Mouse (Mus musculus): ENCODE measurements around the gene Nploc4. TPM values are rescaled to one million over a fixed set of nuclear protein-coding genes. Genes with fewer than 3 reads are reported as not detected.

Nploc4 gene
- 20.5 TPM for polyA plus RNA-seq (2014; fragmentation: Illumina TruSeq; extraction: RNeasy Lipid Tissue Mini Kit (QIAGEN cat#74804); ENCODE audit: low read depth, low replicate concordance)

GRCm38 (mm10) chr11:120437152-120437856 is at the start of gene Nploc4:
Gene Nploc4 (minus strand): TSS chr11:120437708.

GRCm38 (mm10) chr11:120484265-120484981 is 46.9 kb upstream of the Nploc4 start, which contains the start of gene Mrpl12:
Gene Mrpl12 (plus strand): TSS chr11:120484613.

GRCm38 (mm10) chr11:120467051-120467735 is 29.7 kb upstream of the Nploc4 start, which contains the start of gene Arl16:
Gene Arl16 (minus strand): TSS chr11:120467607.

GRCm38 (mm10) chr11:120457772-120458751 is 20.6 kb upstream of the Nploc4 start, which contains the start of the genes Oxld1 and Ccdc137:
Gene Oxld1 (minus strand): TSS chr11:120458068.
Gene Ccdc137 (plus strand): TSS chr11:120458115.

GRCm38 (mm10) chr11:120453306-120453705 is 15.8 kb upstream of the Nploc4 start, which contains the start of gene Pde6g:
Gene Pde6g (minus strand): TSS chr11:120453500.

GRCm38 (mm10) chr11:120442344-120442743 is 4.8 kb upstream of the Nploc4 start, which contains the start of gene Tspan10:
Gene Tspan10 (plus strand): TSS chr11:120442644.

GRCm38 (mm10) chr11:120378611-120379540 is 58.6 kb downstream of the Nploc4 start, which contains the start of gene Faap100:
Gene Faap100 (minus strand): TSS chr11:120378764.

GRCm38 (mm10) chr11:120361295-120361694 is 76.2 kb downstream of the Nploc4 start, which contains the start of gene Fscn2:
Gene Fscn2 (plus strand): TSS chr11:120361534.

GRCm38 (mm10) chr11:120347791-120348683 is 89.5 kb downstream of the Nploc4 start, which contains the start of gene Actg1:
Gene Actg1 (minus strand): TSS chr11:120348542.

Other genes with a start within 250 kb of the Nploc4 start
- 0.66 TPM for gene Bahcc1, start 204.8 kb downstream of the Nploc4 start, polyA plus RNA-seq (2014; fragmentation: Illumina TruSeq; extraction: RNeasy Lipid Tissue Mini Kit (QIAGEN cat#74804); ENCODE audit: low read depth, low replicate concordance)
- 121 TPM for gene Actg1, start 89.2 kb downstream of the Nploc4 start, polyA plus RNA-seq (2014; fragmentation: Illumina TruSeq; extraction: RNeasy Lipid Tissue Mini Kit (QIAGEN cat#74804); ENCODE audit: low read depth, low replicate concordance)
- gene Fscn2, start 76.2 kb downstream of the Nploc4 start, polyA plus RNA-seq (2014; fragmentation: Illumina TruSeq; extraction: RNeasy Lipid Tissue Mini Kit (QIAGEN cat#74804); ENCODE audit: low read depth, low replicate concordance): not detected
- not detected for gene Faap100, start 58.9 kb downstream of the Nploc4 start, polyA plus RNA-seq (2014; fragmentation: Illumina TruSeq; extraction: RNeasy Lipid Tissue Mini Kit (QIAGEN cat#74804); ENCODE audit: low read depth, low replicate concordance)
- gene Tspan10, start 4.9 kb upstream of the Nploc4 start, polyA plus RNA-seq (2014; fragmentation: Illumina TruSeq; extraction: RNeasy Lipid Tissue Mini Kit (QIAGEN cat#74804); ENCODE audit: low read depth, low replicate concordance): not detected
- not detected for gene Pde6g, start 15.8 kb upstream of the Nploc4 start, polyA plus RNA-seq (2014; fragmentation: Illumina TruSeq; extraction: RNeasy Lipid Tissue Mini Kit (QIAGEN cat#74804); ENCODE audit: low read depth, low replicate concordance)
- gene Oxld1, start 20.4 kb upstream of the Nploc4 start, polyA plus RNA-seq (2014; fragmentation: Illumina TruSeq; extraction: RNeasy Lipid Tissue Mini Kit (QIAGEN cat#74804); ENCODE audit: low read depth, low replicate concordance): 0.56 TPM
- gene Ccdc137, start 20.4 kb upstream of the Nploc4 start, polyA plus RNA-seq (2014; fragmentation: Illumina TruSeq; extraction: RNeasy Lipid Tissue Mini Kit (QIAGEN cat#74804); ENCODE audit: low read depth, low replicate concordance): 5.4 TPM
- gene Arl16, start 29.9 kb upstream of the Nploc4 start, polyA plus RNA-seq (2014; fragmentation: Illumina TruSeq; extraction: RNeasy Lipid Tissue Mini Kit (QIAGEN cat#74804); ENCODE audit: low read depth, low replicate concordance): 6.2 TPM
- gene Mrpl12, start 46.9 kb upstream of the Nploc4 start, polyA plus RNA-seq (2014; fragmentation: Illumina TruSeq; extraction: RNeasy Lipid Tissue Mini Kit (QIAGEN cat#74804); ENCODE audit: low read depth, low replicate concordance): 8.1 TPM
- gene Slc25a10, start 54.1 kb upstream of the Nploc4 start, polyA plus RNA-seq (2014; fragmentation: Illumina TruSeq; extraction: RNeasy Lipid Tissue Mini Kit (QIAGEN cat#74804); ENCODE audit: low read depth, low replicate concordance): 5.5 TPM
- gene Gcgr, start 93.0 kb upstream of the Nploc4 start, polyA plus RNA-seq (2014; fragmentation: Illumina TruSeq; extraction: RNeasy Lipid Tissue Mini Kit (QIAGEN cat#74804); ENCODE audit: low read depth, low replicate concordance): 16.2 TPM
- gene Mcrip1, start 112.0 kb upstream of the Nploc4 start, polyA plus RNA-seq (2014; fragmentation: Illumina TruSeq; extraction: RNeasy Lipid Tissue Mini Kit (QIAGEN cat#74804); ENCODE audit: low read depth, low replicate concordance): 1.0 TPM
- not detected for gene Ppp1r27, start 113.4 kb upstream of the Nploc4 start, polyA plus RNA-seq (2014; fragmentation: Illumina TruSeq; extraction: RNeasy Lipid Tissue Mini Kit (QIAGEN cat#74804); ENCODE audit: low read depth, low replicate concordance)
- 507 TPM for gene P4hb, start 135.5 kb upstream of the Nploc4 start, polyA plus RNA-seq (2014; fragmentation: Illumina TruSeq; extraction: RNeasy Lipid Tissue Mini Kit (QIAGEN cat#74804); ENCODE audit: low read depth, low replicate concordance)
- gene Arhgdia, start 143.9 kb upstream of the Nploc4 start, polyA plus RNA-seq (2014; fragmentation: Illumina TruSeq; extraction: RNeasy Lipid Tissue Mini Kit (QIAGEN cat#74804); ENCODE audit: low read depth, low replicate concordance): 9.6 TPM
- 8.3 TPM for gene Alyref, start 160.7 kb upstream of the Nploc4 start, polyA plus RNA-seq (2014; fragmentation: Illumina TruSeq; extraction: RNeasy Lipid Tissue Mini Kit (QIAGEN cat#74804); ENCODE audit: low read depth, low replicate concordance)
- gene Anapc11, start 160.7 kb upstream of the Nploc4 start, polyA plus RNA-seq (2014; fragmentation: Illumina TruSeq; extraction: RNeasy Lipid Tissue Mini Kit (QIAGEN cat#74804); ENCODE audit: low read depth, low replicate concordance): 5.2 TPM
- gene Npb, start 170.8 kb upstream of the Nploc4 start, polyA plus RNA-seq (2014; fragmentation: Illumina TruSeq; extraction: RNeasy Lipid Tissue Mini Kit (QIAGEN cat#74804); ENCODE audit: low read depth, low replicate concordance): not detected
- 110 TPM for gene Pcyt2, start 180.2 kb upstream of the Nploc4 start, polyA plus RNA-seq (2014; fragmentation: Illumina TruSeq; extraction: RNeasy Lipid Tissue Mini Kit (QIAGEN cat#74804); ENCODE audit: low read depth, low replicate concordance)
- gene Sirt7, start 187.5 kb upstream of the Nploc4 start, polyA plus RNA-seq (2014; fragmentation: Illumina TruSeq; extraction: RNeasy Lipid Tissue Mini Kit (QIAGEN cat#74804); ENCODE audit: low read depth, low replicate concordance): 8.9 TPM
- gene Mafg, start 195.9 kb upstream of the Nploc4 start, polyA plus RNA-seq (2014; fragmentation: Illumina TruSeq; extraction: RNeasy Lipid Tissue Mini Kit (QIAGEN cat#74804); ENCODE audit: low read depth, low replicate concordance): 13.1 TPM
- gene Pycr1, start 206.1 kb upstream of the Nploc4 start, polyA plus RNA-seq (2014; fragmentation: Illumina TruSeq; extraction: RNeasy Lipid Tissue Mini Kit (QIAGEN cat#74804); ENCODE audit: low read depth, low replicate concordance): not detected
- not detected for gene Myadml2, start 210.4 kb upstream of the Nploc4 start, polyA plus RNA-seq (2014; fragmentation: Illumina TruSeq; extraction: RNeasy Lipid Tissue Mini Kit (QIAGEN cat#74804); ENCODE audit: low read depth, low replicate concordance)
- 1.4 TPM for gene Notum, start 223.5 kb upstream of the Nploc4 start, polyA plus RNA-seq (2014; fragmentation: Illumina TruSeq; extraction: RNeasy Lipid Tissue Mini Kit (QIAGEN cat#74804); ENCODE audit: low read depth, low replicate concordance)
- 5.6 TPM for gene Aspscr1, start 235.3 kb upstream of the Nploc4 start, polyA plus RNA-seq (2014; fragmentation: Illumina TruSeq; extraction: RNeasy Lipid Tissue Mini Kit (QIAGEN cat#74804); ENCODE audit: low read depth, low replicate concordance)